Mouse (Mus musculus): Measurements from ENCODE around the gene Cand1.

The Cand1 gene

GRCm38 (mm10) chr10:119160161-119160560 is 79.7 kb downstream of the Cand1 start:
- in situ Hi-C loops (cut with MboI; ENCODE audit: low pct_unique_long_range_greater_than_20kb in 1 of 2, low sequenced_read_pairs in 2 of 2, unreplicated experiment in 1 of 2): loop anchor here in 1 of 2 experiments (25.0 kb wide), 1 partner anchor 548 kb away; no protein-coding TSS in a partner anchor

- in situ Hi-C loops (cut with MboI; ENCODE audit: low pct_unique_long_range_greater_than_20kb in 1 of 2, low sequenced_read_pairs in 2 of 2, unreplicated experiment in 1 of 2): no loop called here
Measured at GRCm38 (mm10) chr10:119149261-119149660, 90.6 kb downstream of the Cand1 start.
